Mouse (Mus musculus): ENCODE data around the gene Arhgef39. TPM values are rescaled to one million over a fixed set of nuclear protein-coding genes. Genes with fewer than 3 reads are reported as not detected.
A peak's percentile ranks its signal among the peaks of the same experiment; 100 is the strongest.

Arhgef39 gene
- polyA plus RNA-seq (2015; fragmentation: Nextera tagmentation; extraction: Ambion mirVana) = 34.5 and 38.2 TPM in 2 replicates

- no peaks in the 10 kb centered on the region for H3K9me3 ChIP-seq (replicated peaks)
- peaks cover 28% of the 10 kb centered on the region for H3K36me3 ChIP-seq (replicated peaks)
- 7% methylated on average over 50 of the region's 50 CpGs for WGBS (ENCODE audit: insufficient replicate concordance)
- H3K9ac ChIP-seq = peak within 1 kb of the TSS; percentile 93
- H3K4me3 ChIP-seq (replicated peaks) = peak within 1 kb of the TSS; percentile 87
- peak; percentile 85 for ATAC-seq (ENCODE audit: insufficient read depth)
- peak within 1 kb of the TSS; percentile 79 for H3K27ac ChIP-seq (replicated peaks)
- peaks cover 60% of the 10 kb centered on the region for H3K4me1 ChIP-seq (replicated peaks)
- no peaks in the 10 kb centered on the region; the same call in 1 of the 2 replicates for H3K27me3 ChIP-seq
- peak within 1 kb of the TSS; percentile 86 for H3K4me2 ChIP-seq
Observed at GRCm38 (mm10) chr4:43499407-43500333, at the start of gene Arhgef39. Gene Arhgef39, minus strand, starts transcription at chr4:43499695.

- no peak overlapping the region for H3K4me2 ChIP-seq
- H3K4me1 ChIP-seq (replicated peaks) = no peaks in the 10 kb centered on the region
- no peak overlapping the region for H3K27ac ChIP-seq (replicated peaks)
- no peak overlapping the region for H3K9ac ChIP-seq
- no peak overlapping the region for H3K4me3 ChIP-seq (replicated peaks)
- WGBS (ENCODE audit: insufficient replicate concordance) = 90% methylated on average over 12 of the region's 12 CpGs
- H3K9me3 ChIP-seq (replicated peaks) = 0 out of 2 replicates have a peak, but pooled peaks cover 8% of the 10 kb centered on the region
- H3K36me3 ChIP-seq (replicated peaks) = peaks cover 100% of the 10 kb centered on the region
- no peak for ATAC-seq (ENCODE audit: insufficient read depth)
- no peaks in the 10 kb centered on the region for H3K27me3 ChIP-seq
Observed at GRCm38 (mm10) chr4:43549055-43549454, 49.6 kb upstream of the Arhgef39 start.

DNA sequence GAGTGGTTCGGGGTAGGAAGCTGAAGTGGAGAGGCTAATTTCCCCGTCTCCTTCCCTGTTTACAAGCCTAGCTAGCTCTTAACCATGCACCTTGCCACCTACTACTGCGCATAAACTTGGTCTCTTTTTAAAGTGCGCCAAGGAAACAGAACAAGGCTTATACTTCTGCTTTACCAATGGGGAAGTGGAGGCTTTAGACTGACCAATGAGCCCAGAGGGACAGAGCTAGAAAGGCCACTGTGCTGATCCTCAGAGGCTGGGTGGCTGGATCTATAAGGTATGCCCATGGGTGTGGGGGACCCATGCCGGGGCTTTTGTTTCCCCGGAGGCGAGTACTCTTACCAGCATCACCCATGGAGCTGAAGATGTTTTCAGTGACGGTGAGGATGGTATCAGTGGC, 47.7 kb upstream of the Arhgef39 start:
- Histone ChIP-seq H3K4me1 (replicated peaks) (no peaks in the 10 kb centered on the region), H3K27ac (replicated peaks) (no peak overlapping the region), H3K9me3 (replicated peaks) (0 out of 2 replicates have a peak, but pooled peaks cover under 1% of the 10 kb centered on the region), H3K27me3 (no peaks in the 10 kb centered on the region), H3K36me3 (replicated peaks) (peaks cover 100% of the 10 kb centered on the region), H3K9ac (no peak overlapping the region), H3K4me2 (no peak overlapping the region), H3K4me3 (replicated peaks) (no peak overlapping the region)
- ATAC-seq (ENCODE audit: insufficient read depth) = no peak
- WGBS (ENCODE audit: insufficient replicate concordance) = 87% methylated on average over 8 of the region's 8 CpGs

GRCm38 (mm10) chr4:43546375-43547047, 47.0 kb upstream of the Arhgef39 start:
- WGBS (ENCODE audit: insufficient replicate concordance) = 88% methylated on average over 12 of the region's 12 CpGs
- Histone ChIP-seq H3K4me3 (replicated peaks) (no peak overlapping the region), H3K36me3 (replicated peaks) (peaks cover 100% of the 10 kb centered on the region), H3K9me3 (replicated peaks) (no peaks in the 10 kb centered on the region), H3K4me2 (no peak overlapping the region), H3K27ac (replicated peaks) (no peak overlapping the region), H3K4me1 (replicated peaks) (no peaks in the 10 kb centered on the region), H3K27me3 (no peaks in the 10 kb centered on the region), H3K9ac (no peak overlapping the region)
- ATAC-seq (ENCODE audit: insufficient read depth) = no peak

GRCm38 (mm10) chr4:43542044-43542443, 42.5 kb upstream of the Arhgef39 start:
- H3K36me3 ChIP-seq (replicated peaks) = peaks cover 100% of the 10 kb centered on the region
- H3K4me3 ChIP-seq (replicated peaks) = no peak overlapping the region
- no peaks in the 10 kb centered on the region for H3K9me3 ChIP-seq (replicated peaks)
- no peak overlapping the region for H3K9ac ChIP-seq
- no peaks in the 10 kb centered on the region for H3K4me1 ChIP-seq (replicated peaks)
- no peak overlapping the region for H3K27ac ChIP-seq (replicated peaks)
- H3K4me2 ChIP-seq = no peak overlapping the region
- ATAC-seq (ENCODE audit: insufficient read depth) = no peak
- WGBS (ENCODE audit: insufficient replicate concordance) = 92% methylated on average over 3 of the region's 3 CpGs
- no peaks in the 10 kb centered on the region for H3K27me3 ChIP-seq

DNA sequence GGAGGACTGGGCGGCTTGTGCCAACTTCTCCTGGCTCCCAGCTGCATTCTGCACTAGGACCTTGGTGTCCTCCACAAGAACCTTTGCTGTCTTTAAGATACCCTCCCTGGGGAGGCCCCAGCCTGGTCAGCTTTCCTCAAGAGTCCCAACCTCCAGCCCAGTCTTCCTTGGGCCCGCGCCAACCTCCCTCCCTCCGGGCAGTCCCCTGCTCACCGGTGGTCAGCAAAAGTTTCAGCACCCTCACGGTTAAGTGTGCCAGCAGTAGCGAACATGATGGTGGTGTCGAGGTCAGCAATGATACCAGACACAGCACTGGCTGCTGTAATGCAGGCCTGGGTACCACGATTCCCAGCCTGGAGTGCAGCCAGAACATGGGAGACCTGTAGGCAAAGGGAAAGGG, 36.5 kb upstream of the Arhgef39 start:
- ATAC-seq (ENCODE audit: insufficient read depth) = no peak

DNA sequence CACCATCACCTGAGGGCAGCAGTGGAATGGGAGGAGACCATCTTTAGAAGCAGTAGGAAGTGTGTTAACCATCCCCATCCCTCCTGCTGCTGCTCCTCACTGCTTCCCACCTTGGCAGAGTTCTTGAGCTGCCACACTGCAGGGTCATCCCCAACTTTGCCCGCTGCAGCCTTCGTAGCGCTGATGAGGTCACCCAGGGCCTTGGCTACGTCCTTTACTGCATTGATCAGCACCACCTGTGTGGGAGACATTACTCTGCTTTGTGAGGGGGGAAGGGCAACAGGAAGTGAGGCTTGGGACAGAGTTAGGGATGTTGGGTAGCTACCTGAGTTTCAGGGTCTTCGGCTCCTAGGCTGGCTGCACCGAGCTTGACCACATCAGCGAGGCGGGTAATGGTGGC, 36.1 kb upstream of the Arhgef39 start:
- Histone ChIP-seq H3K27me3 (no peaks in the 10 kb centered on the region), H3K9ac (no peak overlapping the region), H3K4me3 (replicated peaks) (no peak overlapping the region), H3K4me2 (no peak overlapping the region), H3K36me3 (replicated peaks) (peaks cover 100% of the 10 kb centered on the region), H3K9me3 (replicated peaks) (no peaks in the 10 kb centered on the region), H3K4me1 (replicated peaks) (peaks cover 2% of the 10 kb centered on the region; the same call in 1 of the 2 replicates), H3K27ac (replicated peaks) (no peak overlapping the region)
- ATAC-seq (ENCODE audit: insufficient read depth) = no peak
- 87% methylated on average over 8 of the region's 8 CpGs for WGBS (ENCODE audit: insufficient replicate concordance)

More for the DNA sequence above, 36.5 kb upstream of the Arhgef39 start:
- H3K4me2 ChIP-seq = no peak overlapping the region
- H3K4me1 ChIP-seq (replicated peaks) = no peaks in the 10 kb centered on the region
- H3K9me3 ChIP-seq (replicated peaks) = no peaks in the 10 kb centered on the region
- no peak overlapping the region for H3K4me3 ChIP-seq (replicated peaks)
- no peak overlapping the region for H3K27ac ChIP-seq (replicated peaks)
- 91% methylated on average over 9 of the region's 9 CpGs for WGBS (ENCODE audit: insufficient replicate concordance)
- H3K27me3 ChIP-seq = no peaks in the 10 kb centered on the region
- H3K36me3 ChIP-seq (replicated peaks) = peaks cover 100% of the 10 kb centered on the region
- no peak overlapping the region for H3K9ac ChIP-seq

GRCm38 (mm10) chr4:43533270-43533669, 33.8 kb upstream of the Arhgef39 start:
- peaks cover 83% of the 10 kb centered on the region for H3K36me3 ChIP-seq (replicated peaks)
- peaks cover 10% of the 10 kb centered on the region for H3K4me1 ChIP-seq (replicated peaks)
- ATAC-seq (ENCODE audit: insufficient read depth) = no peak
- WGBS (ENCODE audit: insufficient replicate concordance) = 84% methylated on average over 9 of the region's 9 CpGs
- no peak overlapping the region for H3K4me3 ChIP-seq (replicated peaks)
- H3K27ac ChIP-seq (replicated peaks) = no peak overlapping the region
- no peaks in the 10 kb centered on the region for H3K27me3 ChIP-seq
- no peak overlapping the region for H3K4me2 ChIP-seq
- no peak overlapping the region for H3K9ac ChIP-seq
- no peaks in the 10 kb centered on the region for H3K9me3 ChIP-seq (replicated peaks)

- H3K4me1 ChIP-seq (replicated peaks) = peaks cover 10% of the 10 kb centered on the region
- no peak overlapping the region for H3K9ac ChIP-seq
- WGBS (ENCODE audit: insufficient replicate concordance) = 19% methylated on average over 7 of the region's 7 CpGs
- no peak overlapping the region for H3K27ac ChIP-seq (replicated peaks)
- no peaks in the 10 kb centered on the region for H3K9me3 ChIP-seq (replicated peaks)
- H3K4me3 ChIP-seq (replicated peaks) = no peak overlapping the region
- H3K36me3 ChIP-seq (replicated peaks) = peaks cover 56% of the 10 kb centered on the region
- H3K4me2 ChIP-seq = no peak overlapping the region
- ATAC-seq (ENCODE audit: insufficient read depth) = peak; percentile 35; the same call in 1 of the 2 replicates
- H3K27me3 ChIP-seq = peaks cover 17% of the 10 kb centered on the region
Observed at GRCm38 (mm10) chr4:43530581-43530980, 31.1 kb upstream of the Arhgef39 start.

DNA sequence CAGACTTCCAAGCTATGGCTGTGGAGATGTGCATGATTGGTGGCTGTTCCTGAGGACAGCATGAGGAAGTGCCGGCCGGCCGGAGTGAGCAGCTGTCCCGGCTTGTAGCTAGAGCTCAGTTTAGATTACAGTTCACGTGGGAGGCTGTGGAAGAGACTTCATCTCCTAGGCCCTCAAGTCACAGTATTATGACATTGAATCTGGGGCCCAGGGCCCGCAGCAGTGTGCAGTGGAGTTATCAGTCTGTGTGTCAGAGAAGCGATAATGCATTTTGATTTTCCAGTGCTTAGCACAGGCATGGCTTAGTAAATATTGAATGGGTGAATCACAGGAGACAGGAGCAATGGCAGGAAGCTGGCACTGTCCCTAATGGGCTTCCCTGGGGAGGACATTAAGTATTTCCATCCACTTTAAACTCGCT, 30.6 kb upstream of the Arhgef39 start:
- Histone ChIP-seq H3K4me1 (replicated peaks) (peaks cover 10% of the 10 kb centered on the region), H3K4me3 (replicated peaks) (no peak overlapping the region), H3K27ac (replicated peaks) (no peak overlapping the region), H3K9ac (no peak overlapping the region), H3K4me2 (no peak overlapping the region), H3K9me3 (replicated peaks) (no peaks in the 10 kb centered on the region), H3K36me3 (replicated peaks) (peaks cover 52% of the 10 kb centered on the region), H3K27me3 (peaks cover 22% of the 10 kb centered on the region)
- 0 out of 2 replicates have a peak, but pooled peaks have one; percentile 9 for ATAC-seq (ENCODE audit: insufficient read depth)
- WGBS (ENCODE audit: insufficient replicate concordance) = 46% methylated on average over 8 of the region's 8 CpGs

DNA sequence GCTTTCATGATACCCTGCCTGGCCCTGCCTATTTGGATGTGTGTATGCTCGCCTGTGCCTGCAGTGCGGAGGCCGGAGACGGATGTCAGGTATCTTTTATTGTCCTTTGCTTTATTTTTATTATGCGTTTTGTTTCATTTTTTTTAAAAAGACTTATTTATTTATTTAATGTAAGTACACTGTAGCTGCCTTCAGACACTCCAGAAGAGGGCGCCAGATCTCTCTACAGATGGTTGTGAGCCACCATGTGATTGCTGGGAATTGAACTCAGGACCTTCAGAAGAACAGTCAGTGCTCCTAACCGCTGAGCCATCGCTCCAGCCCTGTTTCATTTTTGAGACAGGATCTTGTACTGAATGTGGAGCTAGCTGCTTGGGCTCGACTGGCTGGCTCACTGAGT, 29.0 kb upstream of the Arhgef39 start:
- ATAC-seq (ENCODE audit: insufficient read depth) = no peak
- no peak overlapping the region for H3K4me3 ChIP-seq (replicated peaks)
- no peak overlapping the region for H3K4me2 ChIP-seq
- H3K27ac ChIP-seq (replicated peaks) = no peak overlapping the region
- no peaks in the 10 kb centered on the region for H3K9me3 ChIP-seq (replicated peaks)
- H3K4me1 ChIP-seq (replicated peaks) = peaks cover 20% of the 10 kb centered on the region
- H3K27me3 ChIP-seq = peaks cover 38% of the 10 kb centered on the region
- H3K9ac ChIP-seq = no peak overlapping the region
- H3K36me3 ChIP-seq (replicated peaks) = peaks cover 36% of the 10 kb centered on the region
- 78% methylated on average over 9 of the region's 9 CpGs for WGBS (ENCODE audit: insufficient replicate concordance)
